Mouse (Mus musculus): ENCODE results near the gene Ankrd60.

Gene Ankrd60

DNA sequence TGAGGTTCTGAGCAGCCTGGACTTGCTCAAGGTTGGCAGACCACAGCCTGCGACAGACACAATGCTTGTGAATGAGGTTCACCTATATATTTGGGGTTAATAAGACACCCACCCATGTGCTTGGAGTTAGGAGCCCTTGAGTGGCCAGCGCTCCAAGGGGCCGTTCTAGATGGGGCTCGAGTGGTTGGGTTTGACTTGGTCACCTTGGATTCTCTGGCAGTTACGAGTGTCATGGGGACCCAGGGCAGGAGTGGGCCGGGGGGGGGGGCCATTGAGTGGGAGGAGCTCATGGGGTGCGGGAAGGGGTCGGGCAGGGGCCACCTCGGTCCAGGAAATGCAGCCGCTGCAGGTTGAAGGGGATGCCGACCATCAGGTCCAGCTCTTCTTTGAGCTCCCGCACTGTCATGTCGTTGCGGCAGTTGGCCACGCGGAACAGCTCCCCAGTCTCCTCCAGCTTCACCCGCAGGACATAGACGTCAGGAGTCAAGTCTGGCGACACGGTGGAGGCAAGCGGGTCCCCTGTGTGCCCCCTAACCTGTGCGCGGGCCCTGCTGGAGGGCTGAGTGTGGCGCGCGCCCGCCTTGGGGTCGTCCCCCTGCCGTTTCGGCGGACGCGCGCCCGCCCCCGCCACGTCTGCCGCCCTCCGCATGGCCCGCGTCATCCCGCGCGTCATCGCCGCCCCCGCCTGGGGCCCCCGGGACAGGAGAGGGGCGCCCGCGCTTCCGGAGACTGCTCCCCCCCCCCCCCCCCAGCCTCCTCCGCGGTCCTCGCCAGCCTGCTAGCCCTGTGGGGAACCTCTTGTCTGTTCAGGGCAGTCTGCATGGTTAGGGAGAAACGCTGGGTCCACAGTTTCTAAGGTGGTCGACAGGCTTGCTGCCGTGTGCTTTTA, at the start of gene Ankrd60:
Ankrd60 (minus strand) TSS at position 697 of the 889 bp plus-strand sequence.
- DNase-seq (ENCODE audit: low spot score in 2 of 2), result no peak

- no peak for DNase-seq (ENCODE audit: low spot score in 2 of 2)
These were observed 47.6 kb upstream of the Ankrd60 start for GRCm38 (mm10) chr2:173625786-173626185.

- DNase-seq (ENCODE audit: low spot score in 2 of 2), result no peak
These were observed 46.5 kb upstream of the Ankrd60 start for GRCm38 (mm10) chr2:173624667-173625066.

DNA sequence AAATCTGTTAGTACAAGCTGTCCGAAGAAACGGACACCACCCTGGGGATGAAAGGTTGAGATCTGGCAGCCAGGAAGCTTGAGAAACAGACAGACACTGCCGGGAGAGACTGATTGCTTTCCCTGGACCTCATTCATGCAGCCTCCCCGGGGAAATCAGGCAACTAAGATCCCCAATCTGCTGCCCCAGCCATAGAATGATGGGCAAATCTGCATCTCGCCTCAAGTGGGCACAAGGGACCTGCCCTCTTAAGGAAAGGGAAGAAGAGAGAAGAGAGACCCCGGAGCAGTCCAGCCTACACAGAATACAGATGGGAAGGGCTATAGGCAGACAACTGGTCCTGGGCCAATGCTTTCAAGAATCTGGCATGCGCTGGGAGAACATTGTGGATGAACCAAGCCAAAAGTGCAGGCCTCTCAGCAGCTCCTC, 44.0 kb upstream of the Ankrd60 start:
- DNase-seq (ENCODE audit: low spot score in 2 of 2), result peak in 1 of 2 experiments; percentile 44

GRCm38 (mm10) chr2:173620645-173621044, 42.5 kb upstream of the Ankrd60 start:
- DNase-seq (ENCODE audit: low spot score in 2 of 2), result no peak

GRCm38 (mm10) chr2:173619132-173619531, 41.0 kb upstream of the Ankrd60 start:
- no peak for DNase-seq (ENCODE audit: low spot score in 2 of 2)

GRCm38 (mm10) chr2:173616156-173616555, 38.0 kb upstream of the Ankrd60 start:
- no peak for DNase-seq (ENCODE audit: low spot score in 2 of 2)

DNA sequence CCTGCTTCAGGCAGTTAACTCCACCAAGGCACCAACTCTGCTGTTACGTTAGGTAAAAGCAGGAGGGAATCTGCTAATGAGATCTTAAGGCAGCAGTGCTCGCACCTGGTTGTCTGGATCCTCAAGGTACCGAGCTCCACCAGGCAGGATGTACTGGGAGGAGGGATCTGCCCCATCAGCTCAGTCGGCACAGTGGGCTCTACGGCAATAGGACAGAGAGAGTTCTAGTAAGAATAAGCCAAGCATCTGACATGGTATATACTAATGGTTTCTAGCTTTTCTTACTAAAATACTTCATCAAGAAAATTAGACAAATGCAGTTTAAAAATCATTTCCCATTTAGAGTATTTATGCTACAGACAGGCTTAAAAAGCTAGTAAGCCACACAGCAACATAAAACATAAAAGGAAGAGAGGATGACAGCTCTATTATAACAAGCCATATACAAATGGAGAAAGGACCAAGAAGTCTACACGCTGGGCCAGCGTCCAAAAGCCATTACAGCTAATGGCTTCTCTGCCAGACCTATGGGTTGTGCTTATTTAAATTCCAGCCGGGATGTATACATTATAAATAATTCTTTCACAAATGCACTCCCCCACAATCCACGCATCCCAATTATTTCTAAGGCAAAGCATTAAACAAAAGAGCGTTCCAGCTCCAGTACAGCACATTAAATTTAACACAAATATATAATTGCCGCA, 37.4 kb upstream of the Ankrd60 start:
- no peak for DNase-seq (ENCODE audit: low spot score in 2 of 2)

DNA sequence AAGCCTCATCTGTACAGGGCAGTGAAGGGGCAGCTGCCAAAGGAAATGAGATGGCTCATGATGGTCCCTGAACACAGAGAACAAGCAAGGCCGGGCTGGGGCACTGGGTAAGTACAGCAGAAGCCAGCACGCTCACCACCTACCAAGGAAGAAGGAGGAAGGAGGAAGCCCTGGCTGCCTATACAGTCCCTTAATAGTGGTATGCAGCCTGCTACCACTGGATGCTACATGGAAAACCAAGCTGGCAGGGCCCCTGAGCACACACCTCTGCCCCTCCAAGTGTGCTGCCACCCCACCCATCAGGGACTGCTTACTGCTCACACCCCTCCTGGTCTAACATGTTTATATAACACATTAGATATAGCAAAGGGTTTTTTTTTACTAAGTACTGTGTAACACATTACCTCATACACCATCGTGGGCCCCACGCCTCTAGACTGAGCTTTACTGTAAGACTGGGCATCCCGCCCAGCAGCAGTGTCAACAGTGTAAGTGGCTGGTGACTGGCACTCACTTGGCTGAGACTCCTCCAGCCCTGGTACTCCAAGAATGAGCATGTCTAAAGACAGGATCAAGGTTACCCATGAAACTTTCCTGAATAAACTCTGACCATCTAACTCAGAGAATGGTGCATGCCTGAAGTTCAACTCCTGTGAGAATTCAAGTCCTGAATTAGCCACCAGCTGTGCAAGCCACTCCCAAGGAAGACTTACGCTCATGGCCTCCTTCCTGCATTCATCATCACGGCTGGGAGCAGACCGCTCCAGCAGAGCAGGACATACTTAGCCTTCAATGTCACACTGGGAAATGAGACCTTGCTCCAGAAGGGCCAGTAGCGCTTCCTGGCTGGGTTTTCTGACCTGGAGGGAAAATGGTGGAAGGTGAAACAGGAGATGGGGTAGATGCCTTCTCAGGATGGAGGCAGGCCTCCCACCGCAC, 30.1 kb upstream of the Ankrd60 start:
- no peak for DNase-seq (ENCODE audit: low spot score in 2 of 2)

DNA sequence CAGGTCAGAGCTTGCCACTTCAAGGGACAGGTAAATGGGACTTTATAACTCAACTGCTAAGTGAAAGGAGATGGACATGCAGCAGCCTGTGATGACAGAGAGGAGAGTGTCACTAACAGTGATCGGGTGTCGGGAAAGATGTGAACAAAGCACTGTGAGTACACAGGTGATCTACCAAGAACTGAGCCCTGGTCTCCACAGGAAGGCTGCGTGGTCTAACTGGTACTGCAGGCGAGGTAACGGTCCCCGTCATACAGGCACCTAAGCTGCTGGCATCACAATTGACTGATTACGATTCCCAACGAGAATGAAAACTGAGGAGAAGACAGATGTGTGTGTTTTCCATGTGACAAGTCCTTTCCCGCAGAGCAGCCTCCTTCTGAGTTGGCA, 28.2 kb upstream of the Ankrd60 start:
- no peak for DNase-seq (ENCODE audit: low spot score in 2 of 2)

- DNase-seq (ENCODE audit: low spot score in 2 of 2), result no peak
These were observed 27.7 kb upstream of the Ankrd60 start for GRCm38 (mm10) chr2:173605713-173606414.

DNA sequence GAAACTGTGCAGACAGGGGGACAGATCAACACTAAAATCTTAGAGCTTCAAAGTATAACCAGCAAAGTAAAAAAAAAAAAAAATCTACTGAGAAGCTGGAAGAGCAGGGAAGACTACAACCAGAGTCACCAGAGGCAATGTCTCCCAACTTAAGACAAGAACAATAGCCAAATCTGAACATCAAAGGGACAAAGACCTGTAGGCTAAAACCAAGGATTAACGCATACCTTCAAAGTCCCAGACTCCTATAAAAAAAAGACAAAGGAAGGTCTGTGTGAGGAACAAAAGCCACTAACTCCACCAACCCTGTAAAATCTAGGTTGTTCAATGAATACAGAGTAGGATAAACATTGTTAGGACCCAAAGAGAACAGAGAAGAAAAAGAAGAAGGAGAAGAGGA, 23.7 kb upstream of the Ankrd60 start:
- DNase-seq (ENCODE audit: low spot score in 2 of 2), result no peak

DNA sequence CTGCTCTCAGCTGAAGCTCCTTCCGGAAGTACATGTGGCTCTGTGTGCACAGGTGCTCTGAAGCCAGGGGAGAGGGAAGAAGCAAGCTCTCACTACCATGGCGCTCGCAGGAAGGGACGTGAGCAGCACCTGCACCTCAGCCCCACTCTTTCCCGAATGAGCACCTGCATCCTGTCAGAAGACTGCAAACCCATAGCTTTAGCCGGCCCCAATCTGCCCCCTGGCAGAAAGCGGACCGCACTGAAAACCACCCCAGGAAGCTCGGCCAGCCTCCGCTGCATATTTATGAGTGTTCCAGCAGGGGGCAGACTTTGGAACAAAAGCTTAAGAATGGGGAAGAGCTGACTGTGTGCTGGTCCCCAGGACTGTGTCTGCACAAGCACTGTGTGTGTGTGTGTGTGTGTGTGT, 17.2 kb upstream of the Ankrd60 start:
- no peak for DNase-seq (ENCODE audit: low spot score in 2 of 2)

DNA sequence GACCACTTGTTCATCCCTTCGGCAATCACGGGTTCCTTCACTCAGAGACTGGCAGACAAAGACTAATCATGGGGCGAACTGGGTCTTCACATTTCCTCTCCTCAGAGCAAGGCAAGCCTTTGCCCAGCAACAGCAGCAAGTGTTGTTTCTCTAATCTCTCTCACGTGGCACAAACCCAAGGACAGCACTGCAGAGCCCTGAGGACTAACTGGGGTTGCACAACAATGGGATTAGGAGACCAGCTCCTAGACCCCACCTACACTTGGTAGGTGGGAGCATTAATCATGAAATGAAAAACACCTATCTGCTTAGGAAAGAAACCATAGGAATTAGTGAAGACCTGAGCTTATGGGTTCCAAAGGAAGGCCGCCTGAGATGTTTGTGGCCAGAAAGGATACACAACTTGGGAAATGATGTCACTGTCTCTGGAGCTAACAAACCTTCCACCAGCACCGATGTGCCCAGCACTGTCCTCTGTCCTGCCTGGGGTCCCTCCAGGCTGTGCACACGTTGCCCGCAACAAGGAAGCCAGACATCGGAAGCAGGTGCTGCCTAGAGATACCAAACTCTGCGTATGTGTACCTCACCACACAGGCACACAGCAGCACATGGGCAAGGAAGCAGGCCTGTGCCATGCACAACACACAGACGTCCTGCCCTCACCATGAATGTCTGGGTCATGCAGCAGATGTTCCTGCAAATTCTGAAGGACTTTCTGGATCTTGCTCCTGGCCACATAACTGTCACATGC, 16.3 kb upstream of the Ankrd60 start:
- DNase-seq (ENCODE audit: low spot score in 2 of 2), result no peak

GRCm38 (mm10) chr2:173593841-173594240, 15.7 kb upstream of the Ankrd60 start:
- DNase-seq (ENCODE audit: low spot score in 2 of 2), result no peak

DNA sequence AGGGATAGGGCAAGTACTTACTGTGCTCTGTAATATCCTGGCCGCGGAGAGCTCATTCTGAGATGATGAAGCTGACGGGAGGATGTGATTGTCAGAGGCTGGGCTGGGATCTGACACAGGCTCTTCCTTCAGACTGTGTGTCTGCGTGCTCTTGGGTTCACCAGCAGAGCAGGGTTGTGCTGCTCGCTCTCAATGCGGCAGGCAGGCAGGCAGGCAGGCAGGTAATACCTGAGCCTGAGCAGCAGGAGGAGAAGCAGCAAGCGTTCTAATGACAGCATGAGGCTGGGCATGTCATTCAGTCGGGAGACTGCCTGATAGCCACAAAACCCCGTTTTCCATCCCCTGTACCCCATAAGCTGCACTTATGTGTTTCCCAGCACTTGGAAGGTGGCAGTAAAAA, 14.6 kb upstream of the Ankrd60 start:
- no peak for DNase-seq (ENCODE audit: low spot score in 2 of 2)

GRCm38 (mm10) chr2:173587411-173587810, 9.2 kb upstream of the Ankrd60 start:
- no peak for DNase-seq (ENCODE audit: low spot score in 2 of 2)

- DNase-seq (ENCODE audit: low spot score in 2 of 2), result peak; percentile 71 to 79
These were observed 8.2 kb upstream of the Ankrd60 start for GRCm38 (mm10) chr2:173586118-173586968.

- DNase-seq (ENCODE audit: low spot score in 2 of 2), result peak in 1 of 2 experiments; percentile 47
These were observed 7.4 kb upstream of the Ankrd60 start for GRCm38 (mm10) chr2:173585387-173586117.
